Mouse (Mus musculus) frontal cortex, adult (tissue): ENCODE results near the gene Mgat1.
"Not testable (repeated sequence)": the region's sequence is repeated elsewhere in the genome, so short reads cannot be mapped to it uniquely, and the experiment has no call there.

Experiments
- ATAC-seq: cut with Nextera tagmentation; 2 replicates; pipeline ENCODE4 v1.9.2; 2017; ENCODE audit warnings: mild to moderate bottlenecking, moderate library complexity, mixed read lengths; ENCODE audit not compliant: low TSS enrichment

Gene Mgat1

GRCm38 (mm10) chr11:49263149-49263548 lies 19.2 kb downstream of the Mgat1 start:
- ATAC-seq, result no peak

GRCm38 (mm10) chr11:49264081-49264480 lies 20.1 kb downstream of the Mgat1 start:
- ATAC-seq, result no peak

GRCm38 (mm10) chr11:49264622-49265021 lies 20.6 kb downstream of the Mgat1 start:
- peak; percentile 18; the same call in 1 of the 2 replicates for ATAC-seq

- ATAC-seq, result no peak; the same call in 1 of the 2 replicates
Observed at GRCm38 (mm10) chr11:49265101-49265500, 21.1 kb downstream of the Mgat1 start.

GRCm38 (mm10) chr11:49266671-49267070 lies 22.7 kb downstream of the Mgat1 start:
- ATAC-seq, result no peak

GRCm38 (mm10) chr11:49267316-49267715 lies 23.3 kb downstream of the Mgat1 start:
- no peak for ATAC-seq

- no peak for ATAC-seq
Observed at GRCm38 (mm10) chr11:49267970-49268579, 24.1 kb downstream of the Mgat1 start.

- no peak for ATAC-seq
Observed at GRCm38 (mm10) chr11:49269761-49270160, 25.8 kb downstream of the Mgat1 start.

- ATAC-seq, result no peak
Observed at GRCm38 (mm10) chr11:49270368-49270767, 26.4 kb downstream of the Mgat1 start.

GRCm38 (mm10) chr11:49271334-49271733 lies 27.3 kb downstream of the Mgat1 start:
- peak; percentile 93 for ATAC-seq

GRCm38 (mm10) chr11:49273834-49274519 lies 30.0 kb downstream of the Mgat1 start:
- no peak for ATAC-seq

GRCm38 (mm10) chr11:49278222-49278621 lies 34.2 kb downstream of the Mgat1 start, which contains the start of gene Olfr1393:
Gene Olfr1393, plus strand, starts transcription at chr11:49278304.
- no peak for ATAC-seq

- not testable (repeated sequence) for ATAC-seq
Observed at GRCm38 (mm10) chr11:49284982-49285381, 41.0 kb downstream of the Mgat1 start, which contains the start of gene Olfr1392. Gene Olfr1392, plus strand, starts transcription at chr11:49285282.

- peak; percentile 98 for ATAC-seq
Observed at GRCm38 (mm10) chr11:49287251-49287650, 43.3 kb downstream of the Mgat1 start.

- peak; percentile 96 for ATAC-seq
Observed at GRCm38 (mm10) chr11:49292777-49293176, 48.8 kb downstream of the Mgat1 start.

- no peak for ATAC-seq
Observed at GRCm38 (mm10) chr11:49304441-49304840, 60.5 kb downstream of the Mgat1 start, which contains the start of gene Olfr10. Gene Olfr10, plus strand, starts transcription at chr11:49304741.

- not testable (repeated sequence) for ATAC-seq
Observed at GRCm38 (mm10) chr11:49308547-49308946, 64.6 kb downstream of the Mgat1 start.
